Mouse (Mus musculus) T-helper 17 cell (primary cell): ENCODE results near the gene Defb28.

Experiments used
- in situ Hi-C, 2 experiments: fragments of 300-600 bp; cut with MboI, MseI; formaldehyde crosslinking; loops; 1 replicate in 1 of 2; 2 replicates in 1 of 2; pipeline ENCODE4 v1.15.1; 2025; ENCODE audit warnings: high pct_unique_total_duplicates in 2 of 2

Defb28 gene

GRCm38 (mm10) chr2:152517981-152518380 is at the start of gene Defb28:
Gene Defb28 (plus strand): TSS chr2:152518255.
- in situ Hi-C loops, result no loop called here

GRCm38 (mm10) chr2:152470973-152471372 is 47.1 kb upstream of the Defb28 start:
- in situ Hi-C loops, result no loop called here

GRCm38 (mm10) chr2:152472434-152472833 is 45.6 kb upstream of the Defb28 start:
- in situ Hi-C loops, result no loop called here

GRCm38 (mm10) chr2:152476763-152477162 is 41.3 kb upstream of the Defb28 start, which contains the start of gene Defb20:
Gene Defb20 (plus strand): TSS chr2:152477063.
- in situ Hi-C loops, result no loop called here

GRCm38 (mm10) chr2:152480881-152481280 is 37.2 kb upstream of the Defb28 start:
- in situ Hi-C loops, result loop anchor here in 1 of 2 experiments (5.0 kb wide), 1 partner anchor 99 kb away; no protein-coding TSS in a partner anchor

- in situ Hi-C loops, result loop anchor here in 1 of 2 experiments (5.0 kb wide), 1 partner anchor 99 kb away; no protein-coding TSS in a partner anchor
Measured at GRCm38 (mm10) chr2:152481726-152482125, 36.3 kb upstream of the Defb28 start.

- in situ Hi-C loops, result no loop called here
Measured at GRCm38 (mm10) chr2:152487024-152487423, 31.0 kb upstream of the Defb28 start.

- in situ Hi-C loops, result no loop called here
Measured at GRCm38 (mm10) chr2:152490038-152490437, 28.0 kb upstream of the Defb28 start, which contains the start of gene Defb22. Gene Defb22 (minus strand): TSS chr2:152490138.

GRCm38 (mm10) chr2:152493151-152493550 is 24.9 kb upstream of the Defb28 start:
- in situ Hi-C loops, result no loop called here

- in situ Hi-C loops, result no loop called here
Measured at GRCm38 (mm10) chr2:152498020-152498419, 20.0 kb upstream of the Defb28 start.

GRCm38 (mm10) chr2:152500204-152500862 is 17.7 kb upstream of the Defb28 start:
- in situ Hi-C loops, result no loop called here

GRCm38 (mm10) chr2:152500863-152501229 is 17.2 kb upstream of the Defb28 start:
- in situ Hi-C loops, result no loop called here

- in situ Hi-C loops, result no loop called here
Measured at GRCm38 (mm10) chr2:152503950-152504349, 14.1 kb upstream of the Defb28 start.

- in situ Hi-C loops, result no loop called here
Measured at GRCm38 (mm10) chr2:152511592-152511991, 6.5 kb upstream of the Defb28 start, which contains the start of gene Defb26. Gene Defb26 (minus strand): TSS chr2:152511692.

GRCm38 (mm10) chr2:152516084-152516483 is 2.0 kb upstream of the Defb28 start:
- in situ Hi-C loops, result no loop called here

- in situ Hi-C loops, result no loop called here
Measured at GRCm38 (mm10) chr2:152539944-152540710, 22.1 kb downstream of the Defb28 start, which contains the start of gene Defb29. Gene Defb29 (minus strand): TSS chr2:152540098.

GRCm38 (mm10) chr2:152541979-152542378 is 23.9 kb downstream of the Defb28 start:
- in situ Hi-C loops, result no loop called here

GRCm38 (mm10) chr2:152542897-152543296 is 24.8 kb downstream of the Defb28 start:
- in situ Hi-C loops, result no loop called here

GRCm38 (mm10) chr2:152543478-152543877 is 25.4 kb downstream of the Defb28 start:
- in situ Hi-C loops, result no loop called here

- in situ Hi-C loops, result no loop called here
Measured at GRCm38 (mm10) chr2:152544691-152545090, 26.6 kb downstream of the Defb28 start.

GRCm38 (mm10) chr2:152548124-152548523 is 30.1 kb downstream of the Defb28 start:
- in situ Hi-C loops, result no loop called here

- in situ Hi-C loops, result no loop called here
Measured at GRCm38 (mm10) chr2:152553774-152554423, 35.8 kb downstream of the Defb28 start.
